12 mouse cellular contexts compared by ENCODE assay signal in the genomic region with DNA sequence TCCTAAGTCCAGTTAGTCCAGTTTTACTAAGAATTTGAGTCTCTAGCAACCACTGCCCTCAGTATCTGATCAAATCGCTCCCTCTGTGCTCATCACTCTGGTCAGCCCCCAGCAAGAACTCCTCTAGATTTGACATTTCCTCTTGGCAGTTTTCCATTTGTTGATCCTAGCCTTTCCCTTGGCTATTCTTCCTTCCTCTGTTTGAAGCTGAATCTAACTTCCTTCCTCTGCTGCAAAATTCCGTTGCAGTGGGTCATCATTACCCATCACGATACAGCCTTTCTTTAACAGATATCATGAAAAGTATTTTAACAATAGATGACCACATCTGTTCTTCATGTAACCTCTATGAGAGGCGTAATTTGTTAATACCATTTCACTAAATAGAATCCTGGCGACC. TPM values are rescaled to one million over a fixed set of nuclear protein-coding genes. Genes with fewer than 3 reads are reported as not detected.
DNase-seq lines count a peak whose midpoint lies in the region.
"Had no signal": no experiment of that assay in that cellular context is flagged by ENCODE, and none has a peak within 500 bp of the region (broad histone marks: within the 10 kb centered on the region; RNA-seq: fewer than 3 reads in every experiment).

No protein-coding gene starts in this region.

- intact Hi-C loops in heart, postnatal 25 days (cut with DNase I): no loop called here

- peak; percentile 30 to 41 for DNase-seq in heart, adult 18-20 months
- DNase-seq in heart, postnatal 25 days (ENCODE audit: low spot score): no peak
- DNase-seq in kidney, adult 9 months: peak; percentile 36
- no peak for DNase-seq in kidney, postnatal 25 days
- DNase-seq in 3T3-L1 (ENCODE audit: low read depth, low spot score): peak; percentile 36
- peak; percentile 32 for DNase-seq in lung, postnatal 10 days
- no peak for DNase-seq in embryo, embryonic 9.5 days (ENCODE audit: extremely low spot score)
- DNase-seq: B cell, adult 2 months; cerebellum, adult 8-10 months; gastrocnemius, postnatal 25 days; right cerebral cortex, postnatal 14 days; thymus, postnatal 4 days had no signal

RNA-seq across cellular contexts. Expression of gene Xiap, which starts 2.5 kb away (rescaled TPM):
- 10 to 100 TPM; 26.6 to 28.5 TPM for total RNA-seq in heart, adult 18-20 months (2021)
- total RNA-seq in heart, postnatal 25 days (2021): 10 to 100 TPM; 32.8 to 35.5 TPM

Comparison
In these comparisons a context has a peak if more than half of its experiments do, and no peak if none do; other contexts are left out.
1. DNase-seq: peak in heart, adult 18-20 months (2 of 2), kidney, adult 9 months (single experiment), 3T3-L1 (single experiment) and lung, postnatal 10 days (single experiment); none in heart, postnatal 25 days (single experiment), kidney, postnatal 25 days (0 of 2) and embryo, embryonic 9.5 days (single experiment).